Mouse (Mus musculus) left cerebral cortex, adult 18-20 months (tissue): ENCODE results near the gene Tecrl. TPM values are rescaled to one million over a fixed set of nuclear protein-coding genes. Genes with fewer than 3 reads are reported as not detected.

Source experiments
- DNase-seq, 2 experiments: peaks; one replicate each; pipeline ENCODE4 v3.0.0; 2021 to 2022; ENCODE audit warnings: low spot score in 2 of 2, mixed read lengths in 1 of 2
- long read RNA-seq, 2 experiments: library from polyadenylated mRNA; stranded (forward); transcript quantifications; one replicate each; pipeline ENCODE4 v2.0.0; 2021
- total RNA-seq, 2 experiments: library from RNA; stranded (reverse); gene quantifications; 2 replicates each; pipeline ENCODE4 v1.2.3; 2021

Gene Tecrl
- under 1 TPM in 1 of 2 experiments, not detected in 1; 0.14 TPM for total RNA-seq
- long read RNA-seq, experiment 1, result 0 reads
- long read RNA-seq, experiment 2, result 0 reads

DNA sequence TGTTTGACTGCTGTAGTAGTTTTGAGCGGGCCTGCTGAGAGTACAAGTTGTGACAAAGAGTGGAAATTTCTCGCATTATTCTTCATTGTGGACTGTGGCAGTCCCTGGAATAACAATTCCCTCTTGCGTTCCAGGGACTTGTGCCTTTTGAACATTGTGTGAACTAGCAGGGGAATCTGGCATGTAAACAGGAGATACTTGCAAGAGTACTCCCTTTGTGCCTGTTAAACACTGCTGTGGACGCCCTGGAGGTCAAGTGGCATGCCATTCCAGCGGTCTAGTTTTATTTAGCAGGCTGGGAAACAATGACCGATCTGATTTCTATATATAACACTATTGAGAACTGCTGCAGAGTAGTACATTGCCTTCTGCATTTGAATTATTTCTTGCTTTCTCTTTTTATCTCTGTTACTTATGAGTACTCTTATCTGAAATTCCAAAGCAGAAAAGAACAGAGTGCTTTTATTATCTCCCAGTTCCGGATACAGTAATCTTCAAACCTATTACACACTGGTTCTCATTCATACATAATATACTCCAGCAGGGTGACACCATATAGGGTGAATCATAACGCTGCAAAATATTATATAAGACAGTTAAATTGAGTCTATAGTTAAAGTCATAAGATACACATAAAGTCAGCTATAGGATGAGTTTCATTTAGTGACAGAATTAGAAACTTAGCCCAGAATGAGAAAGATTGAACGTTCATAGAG lies at the start of gene Tecrl:
Gene Tecrl, minus strand, starts transcription at position 350 of the 716 bp plus-strand sequence.
- DNase-seq, result no peak

DNA sequence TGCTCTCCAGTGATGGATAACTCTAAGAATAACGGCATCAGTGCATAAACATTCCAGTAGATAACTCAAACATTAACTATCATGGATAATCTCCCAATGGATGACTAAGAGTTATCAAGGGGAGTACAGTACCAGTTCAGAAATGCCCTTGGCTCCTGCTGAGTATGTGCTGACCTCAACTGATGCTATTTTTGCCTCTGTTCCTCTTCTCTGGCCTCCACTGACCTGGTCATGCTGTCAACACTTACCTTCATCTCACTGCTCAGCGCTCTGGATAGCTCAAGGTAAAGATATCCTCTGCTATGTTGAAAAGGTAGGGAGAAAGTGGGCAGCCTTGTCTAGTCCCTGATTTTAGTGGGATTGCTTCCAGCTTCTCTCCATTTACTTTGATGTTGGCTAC lies 30.0 kb upstream of the Tecrl start:
- no peak for DNase-seq

DNA sequence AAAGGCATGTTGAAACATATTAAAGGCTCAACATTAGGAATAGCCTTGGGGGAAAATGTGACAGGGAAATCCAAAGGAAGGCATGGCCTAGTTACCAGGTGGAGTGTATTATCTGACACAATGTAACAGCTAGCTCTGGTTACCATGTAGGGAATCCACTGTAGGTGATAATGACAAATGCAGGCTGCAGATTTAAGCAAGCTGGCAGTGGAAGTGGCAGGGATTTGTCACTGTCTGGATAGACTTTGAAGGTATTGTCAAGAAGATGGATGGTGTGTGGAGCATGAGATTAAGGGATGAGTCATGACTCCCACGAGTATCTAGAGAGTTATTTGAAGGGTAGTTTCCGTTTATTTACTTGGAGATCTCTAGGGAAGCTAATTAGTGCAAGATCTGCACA lies 3.4 kb downstream of the Tecrl start:
- DNase-seq, result no peak

DNA sequence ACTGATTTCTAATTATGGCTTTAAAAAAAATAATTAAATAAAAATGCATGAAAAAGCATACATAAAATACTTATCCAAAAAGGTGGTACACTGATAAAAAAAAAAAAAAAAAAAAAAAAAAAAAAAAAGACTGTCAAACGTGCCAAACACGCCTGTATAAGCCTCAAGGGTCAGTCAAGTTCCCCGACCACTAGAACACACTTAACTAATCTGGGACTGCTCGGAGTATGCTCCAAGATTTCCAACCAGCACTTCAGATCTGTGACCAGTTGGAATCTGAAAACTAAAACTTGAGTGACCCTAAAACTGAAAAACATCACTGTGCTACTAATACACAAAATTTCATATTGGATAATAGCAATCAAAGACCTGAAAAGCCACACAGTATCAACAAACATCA lies 15.9 kb downstream of the Tecrl start:
- DNase-seq, result no peak

DNA sequence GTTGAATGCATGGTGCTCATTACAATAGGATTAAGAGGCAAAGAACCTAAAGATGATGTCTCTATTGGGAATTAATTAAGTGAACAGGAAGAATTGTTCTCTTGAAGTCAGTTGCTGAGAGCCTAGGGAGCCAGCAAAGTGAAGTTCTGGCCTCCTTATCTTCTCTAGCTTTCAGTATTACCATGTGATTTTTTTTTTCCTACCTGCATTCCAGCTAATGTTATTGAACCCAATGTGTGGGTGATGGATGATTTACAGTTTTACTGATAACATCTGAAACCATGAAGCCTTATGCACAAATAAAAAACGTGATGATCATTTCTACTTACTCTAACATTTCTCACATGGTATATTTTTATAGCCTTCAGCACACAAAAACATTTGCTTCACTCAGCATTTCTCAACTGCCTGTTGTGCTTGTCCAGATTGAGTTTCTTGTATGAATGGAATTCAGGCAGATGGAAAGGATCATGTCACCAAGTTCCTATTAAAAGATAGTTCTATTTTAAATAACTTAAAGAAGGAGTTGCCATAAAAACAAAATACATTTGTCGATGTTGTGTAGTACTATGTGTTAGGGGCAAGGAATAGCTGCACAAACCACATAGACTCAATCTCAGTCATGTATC lies 87.7 kb downstream of the Tecrl start:
- DNase-seq, result no peak

DNA sequence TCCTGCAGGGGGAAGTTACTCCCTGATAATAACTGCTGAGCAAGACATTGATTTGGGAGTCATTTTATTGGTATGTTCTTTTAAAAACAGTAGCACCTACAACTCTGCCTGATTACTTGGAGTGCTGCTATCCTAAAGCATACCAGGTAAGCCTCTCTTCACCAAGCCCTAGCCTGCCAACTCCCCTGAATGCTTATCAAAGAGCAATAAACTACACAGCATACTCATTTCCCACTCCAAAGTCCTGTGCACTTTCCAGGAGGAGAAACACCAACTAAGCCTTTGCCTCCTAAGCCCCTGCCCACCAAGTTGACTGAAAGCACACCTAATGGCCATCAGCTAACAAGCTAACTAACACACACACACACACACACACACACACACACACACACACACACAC lies 94.9 kb downstream of the Tecrl start:
- no peak for DNase-seq

DNA sequence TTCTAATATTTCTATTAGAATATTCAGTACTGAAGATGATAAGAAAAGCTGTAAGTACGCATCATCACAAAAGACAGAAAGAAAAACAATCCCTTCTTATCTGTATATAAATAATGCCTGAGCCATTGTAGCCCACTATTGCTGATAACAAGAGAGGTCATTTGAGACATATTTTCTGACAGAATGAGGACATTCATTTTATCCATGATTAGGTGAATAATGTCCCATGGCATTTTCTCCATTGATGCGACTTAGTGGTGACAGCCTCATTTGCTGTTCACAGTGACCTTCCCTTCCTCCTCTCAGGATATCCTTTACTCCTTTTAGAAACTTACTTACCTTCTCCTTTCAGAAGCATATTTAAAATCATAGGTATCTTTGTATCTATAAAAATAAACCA lies 100.9 kb downstream of the Tecrl start:
- DNase-seq, result no peak

DNA sequence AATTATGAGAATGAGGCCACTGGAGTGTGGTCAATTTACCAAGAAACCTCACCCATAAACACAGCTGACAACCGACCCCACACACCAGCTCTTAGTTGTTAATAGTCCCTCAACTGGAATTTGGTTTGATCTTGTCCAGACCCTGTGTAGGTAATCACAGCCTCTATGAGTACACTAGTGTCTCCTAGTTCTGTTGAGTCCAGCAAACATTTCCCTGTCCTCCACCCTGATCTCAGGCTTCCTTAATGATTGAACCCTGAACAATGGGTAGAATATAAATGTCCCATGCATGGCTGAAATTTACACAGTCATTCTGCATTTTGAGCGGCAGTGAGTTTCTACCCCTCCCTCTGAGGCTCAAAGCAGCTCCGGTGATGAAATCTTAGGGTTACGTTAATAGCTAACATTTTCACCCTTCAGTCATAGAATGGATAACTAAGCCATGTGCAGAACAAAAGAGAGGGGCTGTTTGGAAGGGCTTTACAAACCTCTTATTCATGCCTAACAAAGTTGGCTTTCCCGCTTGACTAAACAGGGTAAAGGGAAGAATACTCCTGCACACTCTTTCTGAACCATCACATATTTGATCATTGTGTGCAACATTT lies 116.0 kb downstream of the Tecrl start:
- DNase-seq, result no peak
